Mouse (Mus musculus) naive thymus-derived CD4-positive, alpha-beta T cell, adult 2 months (primary cell): ENCODE results near the gene Kmt2c.
"Not testable (repeated sequence)": the region's sequence is repeated elsewhere in the genome, so short reads cannot be mapped to it uniquely, and the experiment has no call there.

Source experiments
- DNase-seq: peaks from one replicate; pipeline ENCODE4 v3.0.0-alpha.2; 2011; ENCODE audit warnings: low read depth

Gene Kmt2c

DNA sequence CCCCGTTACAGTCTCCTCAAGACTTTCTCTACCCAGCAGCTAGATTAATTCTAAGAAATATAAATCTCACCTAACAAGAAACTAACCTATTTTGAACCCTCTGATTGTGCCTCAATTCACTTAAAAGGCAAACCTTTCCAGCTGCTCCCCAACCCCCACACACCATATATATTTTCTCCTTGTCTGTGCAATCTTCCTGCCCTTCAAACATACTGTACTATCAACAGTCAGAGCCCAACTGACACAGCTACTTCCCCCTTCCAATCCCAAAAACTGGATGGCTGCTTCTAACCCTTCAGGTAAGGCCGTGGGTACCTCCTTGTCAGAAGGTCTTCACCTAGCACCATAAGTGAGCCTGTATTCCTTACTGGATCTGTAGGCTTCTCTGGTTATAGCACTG is 130.2 kb downstream of the Kmt2c start:
- DNase-seq = no peak

GRCm38 (mm10) chr5:25367126-25367525 is 131.5 kb downstream of the Kmt2c start:
- DNase-seq = no peak

DNA sequence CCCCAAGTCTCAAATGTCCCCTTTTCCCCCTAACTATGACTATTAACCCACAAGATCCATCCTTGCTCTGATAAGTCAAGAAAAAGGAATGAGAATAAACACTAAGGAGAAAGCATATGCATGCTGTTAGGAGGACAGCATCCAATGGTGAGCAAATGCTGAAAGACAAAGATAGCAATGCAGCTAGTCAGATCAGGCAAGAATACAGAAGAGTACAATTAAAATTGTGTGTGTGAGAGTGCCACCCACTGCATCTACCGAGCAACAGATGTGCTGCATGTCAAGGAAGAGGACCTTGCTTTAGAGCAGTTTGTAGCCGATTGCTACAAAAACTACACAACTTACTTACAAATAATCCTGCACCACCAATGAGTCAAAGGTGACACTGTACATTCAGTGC is 145.1 kb downstream of the Kmt2c start:
- DNase-seq = no peak

DNA sequence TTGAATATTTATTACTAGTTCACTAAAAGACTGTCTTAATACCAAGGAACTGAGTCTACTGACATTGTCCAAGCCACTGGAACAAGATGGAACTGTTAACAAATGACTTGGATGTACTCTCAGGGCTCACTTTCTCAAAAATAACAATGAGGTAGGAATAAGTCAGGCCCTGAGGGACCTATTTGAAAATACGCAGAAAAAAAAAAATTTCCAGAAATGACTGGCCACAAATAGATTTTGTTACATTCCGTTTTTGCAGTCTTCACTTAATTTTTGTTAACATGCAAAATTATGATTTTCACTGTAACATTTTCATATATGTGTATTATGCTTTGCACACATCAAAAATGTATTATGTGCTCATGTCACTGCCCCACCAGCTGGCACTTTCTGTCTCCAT is 167.3 kb downstream of the Kmt2c start:
- no peak for DNase-seq

- no peak for DNase-seq
Measured at GRCm38 (mm10) chr5:25313881-25314280, 184.7 kb downstream of the Kmt2c start.

- DNase-seq = no peak
Measured at GRCm38 (mm10) chr5:25310226-25310625, 188.4 kb downstream of the Kmt2c start.

DNA sequence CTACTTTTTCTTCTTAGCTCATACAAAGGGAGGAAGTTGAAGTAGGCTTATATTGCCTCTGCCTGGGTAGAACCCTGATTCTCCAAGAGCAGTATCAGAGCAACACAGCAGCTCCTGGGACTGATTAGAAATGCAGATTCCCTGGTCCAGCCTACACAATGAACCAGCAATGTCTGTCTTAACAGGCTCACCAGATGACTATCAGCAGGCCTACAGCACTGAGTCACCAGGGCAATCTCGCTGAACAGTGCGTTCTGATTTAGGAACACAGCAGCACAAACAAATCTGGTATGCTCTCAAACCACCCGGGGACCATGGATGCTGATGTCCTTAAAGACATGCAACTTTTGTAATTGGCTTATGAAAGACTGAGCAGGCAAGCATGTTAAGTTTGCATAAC is 201.8 kb downstream of the Kmt2c start:
- DNase-seq = no peak

DNA sequence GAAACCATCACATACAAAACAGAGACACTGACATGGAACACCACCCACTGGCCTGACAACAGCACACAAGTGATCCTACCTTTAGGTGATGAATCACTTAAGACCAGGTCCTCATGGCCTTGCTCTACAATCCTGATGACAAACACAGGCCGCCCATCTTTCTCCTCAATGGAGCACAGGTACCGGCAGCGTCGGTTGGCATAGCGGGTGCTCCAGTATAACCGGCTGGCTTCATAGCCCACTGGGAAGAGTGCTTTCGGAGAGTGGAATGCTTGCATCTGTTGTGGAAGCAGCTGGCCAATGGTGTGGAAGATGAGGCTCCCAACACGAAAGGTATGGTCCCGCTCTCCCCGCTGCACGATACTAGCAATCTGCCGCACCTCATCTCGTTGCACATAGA is 214.6 kb downstream of the Kmt2c start:
- DNase-seq = no peak

GRCm38 (mm10) chr5:25276365-25276764 is 222.2 kb downstream of the Kmt2c start:
- no peak for DNase-seq

DNA sequence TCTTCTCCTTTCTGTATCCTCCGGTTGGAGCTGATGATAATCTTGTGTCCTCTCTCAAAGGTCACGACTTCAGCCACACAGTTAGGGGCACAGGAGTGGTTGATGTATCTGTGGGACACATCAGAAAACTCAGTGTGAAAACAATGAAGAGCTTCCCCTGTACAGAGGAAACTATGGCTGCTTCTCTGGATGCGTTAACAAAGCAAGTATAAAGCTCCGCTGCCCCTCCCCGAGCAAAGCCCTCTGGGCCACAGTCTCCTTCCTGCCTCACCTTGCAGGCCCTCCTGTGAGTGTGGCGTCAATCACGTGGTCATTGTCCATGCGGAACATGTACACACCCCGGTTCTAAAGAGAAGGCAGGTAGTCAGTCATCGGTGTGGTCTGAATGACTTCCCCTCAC is 223.0 kb downstream of the Kmt2c start:
- DNase-seq = no peak

GRCm38 (mm10) chr5:25268258-25268888 is 230.2 kb downstream of the Kmt2c start:
- no peak for DNase-seq

- no peak for DNase-seq
Measured at GRCm38 (mm10) chr5:25262266-25262665, 236.3 kb downstream of the Kmt2c start.

GRCm38 (mm10) chr5:25261452-25261851 is 237.1 kb downstream of the Kmt2c start:
- no peak for DNase-seq

DNA sequence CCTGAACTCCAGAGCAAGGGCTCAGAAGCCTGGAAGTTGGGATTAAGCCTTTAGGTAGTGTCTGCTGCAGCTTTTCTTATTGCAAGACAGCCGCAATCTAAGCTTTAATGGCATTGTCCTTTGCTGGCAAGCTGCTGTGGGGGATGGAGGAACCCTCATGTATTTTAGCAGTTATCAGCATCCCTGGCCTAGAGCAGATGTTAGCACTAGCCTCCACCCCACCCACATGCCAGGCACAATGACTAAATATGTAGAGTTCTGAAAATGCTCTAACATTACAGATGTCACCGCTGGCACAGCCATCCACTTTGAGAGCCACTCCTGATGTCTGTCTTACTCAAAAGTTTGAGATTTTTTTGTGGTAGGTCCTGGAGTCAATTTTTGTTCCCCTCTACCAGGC is 241.9 kb downstream of the Kmt2c start:
- no peak for DNase-seq

- DNase-seq = no peak
Measured at GRCm38 (mm10) chr5:25254491-25254890, 244.1 kb downstream of the Kmt2c start.

GRCm38 (mm10) chr5:25252825-25253544 is 245.6 kb downstream of the Kmt2c start:
- no peak for DNase-seq

DNA sequence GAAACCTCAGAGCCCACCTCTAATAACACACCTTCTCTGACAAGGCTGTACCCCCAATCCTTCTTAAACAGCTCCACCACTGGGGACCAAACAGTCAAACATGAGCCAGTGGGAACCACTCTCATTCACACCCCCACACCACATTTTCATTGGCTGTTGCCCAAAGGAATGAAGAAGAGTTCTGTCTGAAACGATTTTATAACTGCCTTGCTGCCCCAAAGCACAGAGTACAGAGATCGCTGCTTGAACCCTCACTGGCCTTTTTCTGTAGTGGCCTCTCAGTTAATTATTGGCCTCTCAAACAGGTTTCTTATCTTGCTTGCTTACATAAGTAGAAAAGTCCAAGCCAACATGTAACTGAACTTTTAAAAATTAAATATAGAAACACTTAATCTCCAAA is 246.2 kb downstream of the Kmt2c start:
- DNase-seq = no peak

GRCm38 (mm10) chr5:25247036-25247435 is 251.5 kb downstream of the Kmt2c start:
- no peak for DNase-seq

DNA sequence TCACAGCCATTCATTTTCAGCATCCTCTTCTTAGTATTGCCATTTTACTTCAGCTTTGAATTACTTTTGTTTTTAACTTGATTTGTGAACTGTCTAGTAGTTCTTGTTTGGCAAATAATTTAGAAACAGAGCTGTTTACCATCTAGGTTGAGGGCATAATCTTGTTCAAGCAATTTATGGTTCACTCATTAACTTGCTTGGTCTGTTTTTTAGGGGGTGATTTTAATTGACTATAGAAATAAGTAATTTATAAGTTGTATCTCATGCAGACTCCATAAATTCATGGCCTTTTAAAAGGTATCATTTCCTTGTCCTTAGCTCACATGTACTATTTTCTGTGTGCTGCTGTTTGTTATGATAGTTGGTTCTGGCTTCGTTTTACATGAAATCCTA is 252.1 kb downstream of the Kmt2c start:
- DNase-seq = no peak

DNA sequence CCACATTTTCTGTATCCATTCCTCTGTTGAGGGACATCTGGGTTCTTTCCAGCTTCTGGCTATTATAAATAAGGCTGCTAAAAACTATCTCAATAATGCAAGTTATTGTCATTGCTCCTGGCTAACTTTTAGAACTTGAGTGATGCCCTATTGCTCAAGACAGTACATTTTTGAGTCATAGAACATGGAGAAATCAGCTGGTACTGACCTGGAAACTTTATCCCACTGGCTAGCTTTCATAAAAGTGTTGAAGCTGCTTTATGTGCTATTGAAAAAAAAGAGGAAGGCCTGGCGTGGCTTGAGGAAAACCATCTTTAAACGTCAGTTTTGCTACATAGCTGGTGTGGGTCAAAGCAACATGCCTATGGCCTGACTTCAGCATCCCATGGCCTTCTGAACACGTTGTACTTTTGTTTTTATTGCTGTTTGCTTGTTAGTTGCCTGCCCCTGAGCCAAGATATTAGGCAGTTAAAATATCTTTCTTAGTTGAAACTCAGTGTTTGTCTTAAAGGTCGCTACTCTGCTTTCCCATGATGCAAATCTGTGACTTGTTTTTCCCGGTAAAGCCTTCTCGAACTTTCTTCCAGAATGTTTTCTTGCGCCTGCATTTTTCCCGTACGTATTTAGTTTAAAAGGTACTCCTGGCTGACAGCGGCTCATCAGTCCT is 252.6 kb downstream of the Kmt2c start:
- DNase-seq = no peak

GRCm38 (mm10) chr5:25243101-25243500 is 255.5 kb downstream of the Kmt2c start:
- no peak for DNase-seq

- not testable (repeated sequence) for DNase-seq
Measured at GRCm38 (mm10) chr5:25224377-25224776, 274.2 kb downstream of the Kmt2c start.
